Mouse (Mus musculus) testis, postnatal 14 days (tissue): ENCODE measurements at regions not wholly inside any gene's neighbourhood (a gene's known extent, or its start where the extent isn't known, plus 50 kb on each side); places are given as distances from the start of the nearest gene placed in this dataset.

Experiments used
- DNase-seq: peaks from one replicate; pipeline ENCODE4 v3.0.0; 2021; ENCODE audit warnings: low spot score

GRCm38 (mm10) chrX:121301915-121302314 lies 989.0 kb upstream of the H2afb3 start:
- no peak for DNase-seq

GRCm38 (mm10) chrX:121291239-121291638 lies 978.3 kb upstream of the H2afb3 start:
- DNase-seq = no peak

GRCm38 (mm10) chrX:121270071-121270470 lies 957.2 kb upstream of the H2afb3 start:
- no peak for DNase-seq

GRCm38 (mm10) chrX:121269620-121270019 lies 956.7 kb upstream of the H2afb3 start:
- DNase-seq = no peak

- DNase-seq = peak; percentile 4
Measured at GRCm38 (mm10) chrX:121232142-121233000, 919.5 kb upstream of the H2afb3 start.
